Mouse (Mus musculus): Measurements from ENCODE around the gene Hivep2.

Gene Hivep2

DNA sequence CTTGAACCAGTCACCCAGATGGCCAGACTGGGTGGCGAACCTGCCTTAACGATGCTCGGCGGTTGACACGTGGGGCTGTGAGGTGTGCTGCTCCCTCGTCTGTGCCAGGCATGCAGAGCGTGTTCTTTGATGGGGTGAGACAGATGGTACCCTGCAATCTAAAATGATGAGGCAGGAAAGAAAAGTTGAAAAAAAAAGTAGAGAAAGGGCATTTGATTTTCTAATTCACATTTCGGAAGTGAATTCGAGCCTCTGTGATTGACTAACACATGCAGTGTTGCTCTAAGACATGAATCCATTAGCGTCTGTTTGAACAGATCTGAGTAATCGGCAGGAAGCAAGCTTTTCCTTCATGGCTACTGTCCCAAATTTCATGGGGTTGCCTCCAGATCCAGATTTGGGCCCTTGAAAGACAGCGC lies 119.4 kb downstream of the Hivep2 start:
- no peak for DNase-seq (ENCODE audit: low spot score)

DNA sequence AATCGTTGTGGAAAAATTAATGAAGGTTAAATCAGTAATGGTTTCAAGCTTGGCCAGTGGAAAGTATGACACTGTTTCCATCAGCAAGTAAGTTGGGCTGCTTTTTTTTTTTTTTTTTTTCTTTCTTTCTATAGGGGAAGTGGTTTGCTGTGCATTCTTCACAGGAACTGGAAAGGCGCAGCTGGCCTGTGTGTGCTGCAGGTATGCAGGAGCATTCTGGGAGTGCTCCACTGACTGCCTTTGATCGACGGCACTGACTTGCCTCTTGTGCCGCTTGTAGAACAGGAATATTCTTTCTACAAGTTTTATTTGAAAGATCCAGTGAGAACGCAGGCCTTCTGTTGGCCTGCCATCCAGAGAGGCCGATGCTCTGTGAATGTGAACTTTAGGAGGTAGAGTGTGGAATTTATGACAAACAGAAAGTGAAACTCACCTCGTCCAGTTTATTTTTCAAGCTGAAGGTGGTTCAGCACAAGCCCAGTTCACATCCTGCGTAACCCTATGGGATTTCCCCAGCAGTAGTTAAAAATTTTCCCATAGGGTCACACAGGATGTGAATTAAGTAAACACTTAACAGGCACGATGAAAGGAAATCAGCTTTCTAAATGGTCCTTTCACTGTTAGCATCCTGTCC lies 120.1 kb downstream of the Hivep2 start:
- no peak for DNase-seq (ENCODE audit: low spot score)

DNA sequence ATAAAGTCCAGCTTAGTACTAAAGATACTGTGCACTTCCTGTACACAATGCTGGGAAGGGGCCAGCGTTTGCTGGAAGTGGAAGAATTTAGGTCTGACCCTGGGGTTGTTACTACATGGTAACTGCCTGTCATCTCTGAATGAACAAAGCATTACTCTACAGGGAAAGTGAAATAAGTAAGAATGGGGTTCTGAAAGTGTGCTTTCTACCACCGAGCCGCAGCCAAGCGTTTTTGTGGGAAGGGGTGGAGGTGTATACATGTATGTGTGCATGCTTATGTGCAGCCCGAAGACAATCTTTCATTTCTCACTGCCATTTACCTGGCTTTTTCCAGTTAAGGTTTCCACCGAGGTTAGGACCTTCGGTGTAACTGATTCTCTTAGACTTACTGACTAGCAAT lies 121.4 kb downstream of the Hivep2 start:
- DNase-seq (ENCODE audit: low spot score), result no peak

DNA sequence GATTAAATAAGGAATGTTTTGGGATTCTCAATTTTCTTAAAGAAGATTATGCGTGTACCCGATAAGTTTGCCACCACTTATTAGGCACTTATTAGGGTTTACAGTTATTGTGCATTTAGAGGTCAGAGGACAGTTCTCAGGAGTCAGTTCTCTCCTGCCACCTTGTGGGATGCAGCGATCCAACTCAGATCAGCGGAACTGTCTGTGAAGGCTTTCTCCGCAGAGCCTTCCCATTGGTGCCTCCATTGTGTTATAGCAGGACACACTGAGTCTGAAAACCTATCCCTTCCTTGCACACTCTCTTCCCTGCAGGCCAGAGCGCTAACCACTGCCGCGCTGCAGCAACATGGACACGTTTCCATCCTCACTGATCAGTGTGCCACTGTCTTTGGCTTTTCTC lies 123.6 kb downstream of the Hivep2 start:
- DNase-seq (ENCODE audit: low spot score), result no peak

DNA sequence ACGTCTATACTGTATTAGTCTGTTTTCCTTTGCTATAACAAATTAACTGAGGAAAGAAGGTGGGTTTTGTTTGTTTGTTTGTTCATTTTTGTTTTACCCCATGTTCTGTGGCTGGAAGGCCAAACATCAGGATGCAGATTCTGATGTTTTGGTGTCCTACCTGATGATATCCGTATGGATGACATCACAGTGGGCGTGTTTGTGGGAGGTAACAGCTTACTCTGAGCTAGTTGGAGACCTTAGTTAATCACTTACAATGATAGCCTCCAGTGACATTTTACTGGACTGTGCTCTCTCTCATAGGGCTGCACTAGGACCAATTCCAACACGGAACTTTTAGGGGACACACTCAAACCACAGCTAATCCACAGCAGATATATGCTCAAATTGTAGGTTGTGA lies 128.2 kb downstream of the Hivep2 start:
- DNase-seq (ENCODE audit: low spot score), result no peak

DNA sequence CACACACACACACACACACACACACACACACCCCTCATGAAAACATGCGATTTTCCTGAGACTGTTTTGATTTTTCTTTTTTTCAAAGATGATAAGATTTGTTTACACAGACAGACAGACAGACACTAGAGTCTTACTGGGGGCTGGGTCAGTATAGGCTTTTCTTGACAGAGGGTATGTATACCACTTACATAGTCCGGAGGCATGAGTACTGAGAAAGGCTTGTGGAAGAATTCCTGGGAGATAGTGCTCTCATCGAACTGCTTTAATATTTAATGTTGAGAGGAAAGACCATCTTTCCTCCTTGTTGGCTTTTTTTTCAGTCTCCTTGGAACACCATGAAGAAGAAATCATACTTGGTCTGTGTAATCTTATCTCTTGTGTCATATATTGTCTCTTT lies 130.2 kb downstream of the Hivep2 start:
- DNase-seq (ENCODE audit: low spot score), result no peak

DNA sequence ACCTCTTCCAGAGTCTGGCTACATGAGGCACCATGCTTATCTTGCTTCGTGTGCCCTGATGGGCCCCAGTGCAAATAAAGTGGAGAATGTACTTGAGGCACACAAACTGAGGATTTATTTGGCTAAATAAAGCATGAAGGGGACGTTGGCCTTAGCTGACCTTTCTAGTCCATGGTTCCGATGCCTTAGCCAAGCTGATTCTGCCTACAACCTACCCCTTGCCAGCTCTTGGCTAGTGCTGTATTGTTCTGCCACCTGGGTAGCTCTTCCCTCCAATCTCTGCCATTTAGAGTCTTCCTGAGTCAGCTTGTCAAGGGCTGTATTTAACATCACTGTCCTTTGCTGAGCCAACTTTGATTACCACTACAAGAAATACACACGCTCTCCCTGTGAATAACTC lies 133.3 kb downstream of the Hivep2 start:
- DNase-seq (ENCODE audit: low spot score), result no peak

DNA sequence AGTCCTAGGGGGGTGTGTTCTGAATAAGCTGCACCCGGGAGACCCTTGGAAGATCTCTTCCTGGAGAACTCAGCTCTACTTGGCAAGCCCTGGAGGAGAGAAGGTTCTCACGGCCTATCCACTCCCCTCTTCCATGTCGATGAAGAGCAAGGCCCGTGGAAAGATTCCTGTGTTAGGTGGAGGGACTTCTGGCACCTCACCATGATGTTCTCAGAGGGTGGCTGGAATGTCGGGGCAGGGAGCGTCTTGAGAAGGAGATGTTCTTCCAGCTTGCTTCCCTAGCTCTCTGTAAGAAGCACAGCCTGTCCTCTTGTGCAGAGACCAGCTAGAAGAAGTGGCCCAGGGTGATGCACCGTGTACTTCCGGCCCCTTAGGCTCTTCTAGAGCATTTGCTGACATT lies 134.2 kb downstream of the Hivep2 start:
- no peak for DNase-seq (ENCODE audit: low spot score)

DNA sequence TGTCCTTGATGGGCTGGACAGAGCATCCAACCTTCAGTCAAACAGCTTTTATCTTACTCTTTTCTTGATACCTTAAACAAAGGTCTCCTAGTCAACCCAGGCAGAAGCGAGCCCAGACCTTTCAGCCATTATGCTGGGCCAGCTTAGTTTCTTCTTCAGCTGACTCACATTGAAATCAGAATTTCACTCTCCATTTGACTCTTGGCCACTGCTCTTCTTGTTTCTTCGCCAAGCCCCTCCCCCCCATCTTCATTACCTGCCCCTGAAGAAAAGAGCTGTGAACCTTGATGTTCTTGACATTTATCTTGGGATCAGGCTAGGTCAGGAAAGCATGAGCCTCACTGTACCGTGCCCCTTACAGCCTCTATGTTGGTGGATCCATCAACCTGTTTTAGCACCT lies 135.0 kb downstream of the Hivep2 start:
- no peak for DNase-seq (ENCODE audit: low spot score)

DNA sequence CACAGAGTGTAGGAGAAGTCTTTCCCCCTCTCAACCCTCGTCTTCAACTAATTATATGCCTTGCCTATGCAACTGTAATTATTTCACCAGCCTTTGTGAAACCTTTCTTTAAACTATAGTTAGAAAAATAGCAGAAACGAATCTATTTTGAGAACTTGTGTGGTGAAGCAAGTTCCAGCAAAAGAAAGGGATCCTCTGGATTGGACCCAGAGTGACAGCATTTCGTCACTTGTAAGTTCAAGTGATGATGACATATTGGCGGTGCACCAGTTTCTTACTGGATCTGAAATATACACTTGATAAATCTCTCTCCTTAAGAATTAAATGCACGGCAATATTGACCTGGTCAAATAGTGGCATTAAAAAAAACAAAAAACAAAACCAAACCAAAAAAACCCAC lies 136.1 kb downstream of the Hivep2 start:
- no peak for DNase-seq (ENCODE audit: low spot score)

DNA sequence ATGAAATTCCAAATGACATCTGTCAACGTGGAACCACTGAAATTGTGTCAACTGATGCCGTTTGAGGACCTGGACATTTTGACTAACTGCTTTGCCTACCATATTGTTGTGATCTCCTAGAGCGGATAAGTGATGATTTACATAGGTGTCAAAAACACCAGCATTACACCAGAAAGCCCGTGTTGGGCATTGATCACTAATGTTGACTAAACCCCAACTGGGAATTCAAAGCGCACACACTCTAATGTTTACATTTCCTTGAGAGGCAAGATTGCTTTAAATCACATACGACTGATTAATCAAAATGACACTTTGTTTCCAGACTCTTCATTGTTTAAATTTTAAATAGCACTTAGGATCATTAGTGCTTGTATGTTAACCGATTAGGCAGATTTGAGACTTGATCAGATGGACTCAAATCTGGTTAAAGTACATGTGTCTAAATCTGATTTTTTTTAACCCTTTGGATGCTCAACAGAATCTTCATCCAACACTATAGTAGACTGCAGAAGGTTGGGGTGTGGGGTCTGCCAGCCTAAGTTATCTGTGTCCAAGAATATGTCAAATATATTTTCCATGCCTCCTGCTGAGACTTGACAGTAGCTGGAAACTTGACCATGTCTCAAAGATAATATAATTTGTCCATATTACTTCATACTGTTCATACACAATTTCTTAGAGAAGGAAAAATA lies 142.3 kb downstream of the Hivep2 start:
- DNase-seq (ENCODE audit: low spot score), result no peak

DNA sequence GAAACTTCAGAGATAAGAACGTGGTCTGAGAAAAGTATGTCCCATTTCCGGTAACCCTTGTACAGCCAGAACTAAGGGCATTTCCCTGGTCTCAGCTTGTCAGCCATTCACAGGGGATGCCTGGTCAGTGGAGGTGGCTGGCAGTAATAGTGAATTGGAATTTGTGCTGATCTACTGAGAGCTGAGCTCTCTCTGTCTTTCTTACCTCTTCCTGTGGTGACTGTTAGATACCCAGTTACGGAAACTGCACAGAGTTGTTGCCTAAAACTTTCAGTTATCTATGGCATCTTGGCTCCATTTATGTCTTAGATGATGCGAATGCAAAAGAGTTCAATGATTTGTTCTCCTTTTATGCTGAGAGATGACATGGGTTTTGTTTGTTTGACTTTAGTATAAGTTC lies 150.0 kb downstream of the Hivep2 start:
- no peak for DNase-seq (ENCODE audit: low spot score)

DNA sequence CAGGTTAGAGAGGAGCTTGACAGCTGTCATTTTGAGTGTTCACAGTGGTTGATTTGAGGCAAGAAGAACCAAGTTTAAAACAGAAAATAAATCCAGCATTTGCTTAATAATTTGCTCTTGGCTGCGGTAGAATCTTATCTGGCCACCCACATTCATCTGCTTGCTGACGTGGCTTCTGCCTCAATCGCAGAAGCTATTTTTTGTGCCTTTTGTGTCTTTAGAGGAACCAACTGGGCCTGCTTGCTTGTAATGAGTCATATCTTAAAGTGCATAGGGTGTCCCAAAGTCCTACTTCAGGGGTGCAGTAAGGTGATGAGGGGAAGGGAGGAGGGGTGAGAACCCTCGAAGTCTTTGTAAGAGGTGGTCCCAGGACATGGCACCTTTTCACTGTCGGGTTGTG lies 151.1 kb downstream of the Hivep2 start:
- no peak for DNase-seq (ENCODE audit: low spot score)

DNA sequence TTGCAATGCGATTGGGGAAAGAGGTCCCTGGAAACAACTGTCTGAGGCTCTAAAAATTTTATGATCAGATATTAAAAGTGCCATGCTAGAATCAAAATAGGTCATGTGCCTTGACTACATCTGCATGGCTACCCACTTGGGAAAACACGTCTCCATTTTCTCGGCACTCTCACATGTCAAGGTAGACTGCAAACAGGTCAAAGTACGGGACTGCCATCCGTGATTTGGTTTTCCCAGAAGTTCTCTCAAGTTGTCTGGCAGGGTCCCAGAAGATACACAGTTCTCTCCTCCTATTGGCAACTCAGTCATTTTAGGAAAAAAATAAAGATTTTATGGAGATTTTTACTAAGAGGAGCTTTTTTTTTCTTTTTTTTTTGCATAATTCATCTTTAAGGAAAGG lies 153.3 kb downstream of the Hivep2 start:
- no peak for DNase-seq (ENCODE audit: low spot score)

DNA sequence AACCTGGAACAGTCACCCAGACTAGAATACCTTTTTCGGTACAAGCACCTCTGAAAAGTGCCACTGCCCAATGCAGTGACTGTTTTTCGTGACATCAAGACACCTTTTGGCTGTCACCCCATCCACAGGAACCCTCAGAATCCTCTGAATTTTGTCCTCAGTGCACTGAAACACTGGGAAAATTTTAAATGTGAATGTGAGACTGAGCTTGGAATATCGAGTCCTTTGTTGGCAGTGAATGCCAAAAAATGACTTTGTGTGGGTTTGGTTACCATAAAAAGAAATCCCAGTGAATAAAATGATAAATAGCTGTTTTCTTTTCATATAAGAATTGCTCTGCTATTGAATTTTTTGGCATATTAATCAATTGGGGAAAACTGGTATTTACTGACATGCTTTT lies 154.6 kb downstream of the Hivep2 start:
- no peak for DNase-seq (ENCODE audit: low spot score)

DNA sequence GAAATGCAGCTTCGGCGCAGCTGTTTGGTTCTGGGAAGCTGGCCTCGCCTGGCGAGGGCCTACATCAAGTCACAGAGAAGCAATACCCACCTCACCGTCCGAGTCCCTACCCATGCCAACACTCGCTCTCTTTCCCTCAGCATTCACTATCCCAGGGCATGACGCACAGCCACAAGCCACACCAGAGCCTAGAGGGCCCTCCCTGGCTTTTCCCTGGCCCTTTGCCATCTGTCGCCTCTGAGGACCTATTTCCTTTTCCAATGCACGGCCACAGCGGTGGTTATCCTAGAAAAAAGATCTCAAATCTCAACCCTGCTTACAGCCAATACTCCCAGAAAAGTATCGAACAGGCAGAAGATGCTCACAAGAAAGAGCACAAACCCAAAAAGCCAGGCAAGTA lies 162.0 kb downstream of the Hivep2 start:
- DNase-seq (ENCODE audit: low spot score), result no peak

DNA sequence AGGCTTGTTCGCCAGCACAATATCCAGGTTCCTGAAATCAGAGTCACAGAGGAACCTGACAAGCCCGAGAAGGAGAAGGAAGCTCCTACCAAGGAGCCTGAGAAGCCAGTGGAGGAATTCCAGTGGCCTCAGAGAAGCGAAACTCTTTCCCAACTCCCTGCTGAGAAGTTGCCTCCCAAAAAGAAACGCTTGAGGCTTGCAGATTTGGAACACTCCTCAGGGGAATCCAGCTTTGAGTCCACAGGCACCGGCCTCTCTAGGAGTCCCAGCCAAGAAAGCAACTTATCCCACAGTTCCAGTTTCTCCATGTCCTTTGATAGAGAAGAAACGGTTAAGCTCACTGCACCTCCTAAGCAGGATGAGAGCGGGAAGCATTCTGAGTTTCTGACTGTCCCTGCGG lies 164.4 kb downstream of the Hivep2 start:
- DNase-seq (ENCODE audit: low spot score), result no peak

DNA sequence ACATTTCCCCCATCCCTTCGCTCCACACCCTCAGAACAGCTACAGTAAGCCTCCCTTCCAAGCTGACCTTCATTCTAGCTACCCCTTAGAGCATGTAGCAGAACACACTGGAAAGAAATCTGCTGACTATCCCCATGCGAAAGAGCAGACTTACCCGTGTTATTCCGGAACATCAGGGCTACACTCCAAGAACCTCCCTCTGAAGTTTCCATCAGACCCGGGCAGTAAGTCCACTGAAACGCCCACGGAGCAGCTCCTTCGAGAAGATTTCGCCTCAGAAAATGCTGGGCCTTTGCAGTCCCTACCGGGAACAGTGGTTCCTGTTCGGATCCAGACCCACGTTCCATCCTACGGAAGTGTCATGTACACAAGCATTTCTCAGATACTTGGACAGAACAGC lies 165.4 kb downstream of the Hivep2 start:
- no peak for DNase-seq (ENCODE audit: low spot score)

DNA sequence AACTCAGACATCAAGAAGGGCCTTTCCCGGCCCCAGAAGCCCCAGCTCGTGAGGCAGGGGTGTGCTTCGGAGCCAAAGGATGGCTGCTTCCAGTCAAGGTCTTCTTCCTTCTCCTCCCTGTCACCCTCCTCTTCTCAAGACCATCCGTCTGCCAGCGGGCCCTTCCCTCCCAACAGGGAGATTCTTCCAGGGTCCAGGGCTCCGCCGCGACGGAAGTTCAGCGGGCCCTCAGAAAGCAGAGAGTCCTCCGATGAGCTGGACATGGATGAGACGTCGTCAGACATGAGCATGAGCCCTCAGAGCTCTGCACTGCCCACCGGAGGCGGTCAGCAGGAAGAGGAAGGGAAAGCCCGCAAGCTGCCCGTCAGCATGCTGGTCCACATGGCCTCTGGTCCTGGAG lies 166.2 kb downstream of the Hivep2 start:
- DNase-seq (ENCODE audit: low spot score), result no peak

DNA sequence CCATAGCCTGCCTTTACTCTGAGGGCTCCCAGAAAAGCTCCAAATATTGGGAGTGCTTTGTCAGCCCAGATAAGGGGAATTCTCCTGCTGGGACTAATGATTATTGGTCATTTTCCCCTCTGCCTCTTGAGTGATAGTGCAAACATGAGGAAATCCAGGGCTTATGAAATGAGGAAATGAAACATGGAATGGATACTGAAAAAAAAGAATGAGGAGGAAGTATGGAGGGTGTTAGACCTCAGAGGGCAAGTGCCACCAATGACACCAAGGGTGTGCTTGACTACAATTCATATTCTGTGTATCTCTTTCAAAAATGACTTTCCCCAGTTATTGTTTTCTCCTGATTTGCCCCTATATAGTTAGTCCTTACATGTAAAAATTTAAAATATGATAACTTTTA lies 167.1 kb downstream of the Hivep2 start:
- DNase-seq (ENCODE audit: low spot score), result no peak

DNA sequence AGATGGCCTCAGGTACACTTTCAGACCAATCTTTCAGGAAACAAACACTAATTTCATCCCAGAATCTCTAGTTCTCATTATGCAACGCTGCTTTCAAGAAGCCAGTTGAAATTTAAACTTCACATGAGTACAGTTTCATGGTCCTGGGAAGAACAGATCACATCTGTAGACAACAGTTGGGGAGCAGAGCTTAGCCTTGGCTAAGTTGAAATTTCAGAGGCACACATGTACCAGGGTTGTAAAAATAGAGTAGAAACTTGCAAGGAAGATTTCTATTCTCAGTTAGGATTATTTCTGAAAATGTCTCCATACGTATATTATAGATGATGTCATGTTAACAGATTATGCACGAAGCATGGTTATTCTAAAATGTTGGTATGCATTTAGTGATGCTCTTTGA lies 172.8 kb downstream of the Hivep2 start:
- no peak for DNase-seq (ENCODE audit: low spot score)

DNA sequence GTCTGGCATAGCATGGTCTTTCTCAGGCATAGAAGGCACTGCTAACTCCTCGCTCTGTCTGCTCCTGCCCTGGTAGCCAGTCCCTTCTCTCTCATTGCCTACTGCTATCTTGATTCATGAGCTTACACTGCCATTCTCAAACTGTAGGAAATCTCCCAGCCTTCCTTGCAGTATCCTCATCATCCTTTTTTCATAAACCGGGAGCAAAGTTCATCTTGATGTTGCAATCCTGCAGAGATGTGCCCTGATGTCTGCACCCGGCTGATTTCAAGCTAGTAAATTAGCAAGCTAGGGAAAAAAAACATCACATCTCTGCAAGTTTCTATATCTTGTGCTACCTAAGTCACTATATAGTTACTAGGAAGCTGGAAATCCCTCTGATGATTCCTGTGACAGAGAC lies 179.0 kb downstream of the Hivep2 start:
- DNase-seq (ENCODE audit: low spot score), result no peak

DNA sequence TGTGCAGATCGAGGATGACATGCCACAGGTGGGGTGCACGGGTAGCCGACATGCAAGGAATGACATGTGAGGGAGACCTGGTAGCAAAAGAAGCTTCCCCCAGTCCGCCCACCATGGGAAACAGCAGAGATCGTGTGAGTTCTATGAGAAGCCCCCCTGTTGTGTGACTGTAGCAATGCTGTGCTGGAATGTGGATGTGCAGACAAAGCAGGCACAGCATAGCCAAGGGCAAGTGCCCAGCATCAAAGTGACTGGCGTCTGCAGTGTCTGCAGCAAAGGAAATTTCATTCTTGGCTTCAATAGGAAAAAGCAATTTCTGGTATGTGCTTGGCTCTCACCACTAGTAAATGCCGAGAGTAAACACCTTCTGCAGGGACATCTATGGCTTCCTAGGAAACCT lies 199.0 kb downstream of the Hivep2 start:
- DNase-seq (ENCODE audit: low spot score), result no peak

DNA sequence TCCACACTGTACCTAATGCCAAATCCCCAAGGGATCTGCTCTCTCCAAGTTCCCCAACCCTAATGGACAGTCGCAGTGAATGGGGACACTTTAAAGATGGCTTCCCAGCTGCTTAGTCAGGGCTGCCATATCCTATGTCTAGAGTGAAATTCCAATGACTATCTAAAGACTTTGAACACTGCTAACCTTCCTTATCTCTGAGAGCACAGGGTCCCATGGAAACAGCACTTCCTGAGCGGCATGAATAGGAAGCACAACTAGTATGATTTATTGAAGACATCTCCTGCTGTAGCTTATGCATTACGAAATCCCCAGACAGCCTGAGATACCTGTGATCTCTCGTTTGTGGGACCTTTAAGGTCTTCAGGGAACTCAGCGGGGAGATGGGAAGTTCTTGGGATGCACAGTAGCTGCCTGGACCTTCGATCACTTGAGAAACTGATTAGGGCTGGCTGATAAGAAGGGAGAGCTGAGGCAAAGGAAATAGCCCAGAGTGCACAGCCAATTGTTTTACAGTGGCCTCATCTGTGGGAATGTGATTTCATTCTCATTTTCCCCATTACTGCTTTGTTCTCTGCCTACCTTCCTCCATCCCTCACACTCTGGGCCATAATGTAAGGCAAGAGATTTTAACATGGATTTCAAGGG lies 202.4 kb downstream of the Hivep2 start:
- DNase-seq (ENCODE audit: low spot score), result no peak

All from urinary bladder, postnatal 10 days (tissue).